Mouse (Mus musculus): ENCODE results near the gene Olfr153. TPM values are rescaled to one million over a fixed set of nuclear protein-coding genes. Genes with fewer than 3 reads are reported as not detected.
"Not testable (repeated sequence)": the region's sequence is repeated elsewhere in the genome, so short reads cannot be mapped to it uniquely, and the experiment has no call there.

Gene Olfr153
- polyA plus RNA-seq (2015; fragmentation: Nextera tagmentation; extraction: Ambion mirVana): not detected in 2 replicates

GRCm38 (mm10) chr2:87531496-87531895 lies at the start of gene Olfr153:
Gene Olfr153 (plus strand): TSS chr2:87531796.
- no peak within 1 kb of the TSS for H3K9ac ChIP-seq (replicated peaks)
- no peak for ATAC-seq (replicated peaks)
- H3K4me3 ChIP-seq: no peak within 1 kb of the TSS
- no peak within 1 kb of the TSS for H3K4me2 ChIP-seq (replicated peaks)
- H3K4me1 ChIP-seq: no peaks in the 10 kb centered on the region
- H3K27ac ChIP-seq (replicated peaks): no peak within 1 kb of the TSS
- no peaks in the 10 kb centered on the region for H3K27me3 ChIP-seq
- H3K36me3 ChIP-seq: no peaks in the 10 kb centered on the region
- no peaks in the 10 kb centered on the region for H3K9me3 ChIP-seq

- no peaks in the 10 kb centered on the region for H3K36me3 ChIP-seq
- no peaks in the 10 kb centered on the region for H3K4me1 ChIP-seq
- no peak overlapping the region for H3K4me2 ChIP-seq (replicated peaks)
- no peak overlapping the region for H3K4me3 ChIP-seq
- no peak for ATAC-seq (replicated peaks)
- H3K9me3 ChIP-seq: no peaks in the 10 kb centered on the region
- 61% methylated on average over 2 of the region's 2 CpGs for WGBS
- H3K9ac ChIP-seq (replicated peaks): no peak overlapping the region
- no peaks in the 10 kb centered on the region for H3K27me3 ChIP-seq
- no peak overlapping the region for H3K27ac ChIP-seq (replicated peaks)
Measured at GRCm38 (mm10) chr2:87482276-87482675, 49.3 kb upstream of the Olfr153 start.

DNA sequence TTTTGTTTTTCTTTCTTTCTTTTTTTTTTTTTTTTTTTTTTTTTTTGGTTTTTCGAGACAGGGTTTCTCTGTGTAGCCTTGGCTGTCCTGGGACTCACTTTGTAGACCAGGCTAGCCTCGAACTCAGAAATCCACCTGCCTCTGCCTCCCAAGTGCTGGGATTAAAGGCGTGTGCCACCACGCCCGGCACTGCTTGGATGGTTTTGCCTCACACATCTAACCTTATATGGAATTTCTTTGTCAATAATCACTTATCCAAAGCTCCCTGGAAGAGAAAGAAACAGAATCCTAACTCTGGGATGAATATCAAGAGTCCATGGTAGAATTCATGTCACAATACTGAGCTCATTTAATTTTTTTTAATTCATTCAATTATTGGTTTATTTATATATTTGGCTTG lies 34.6 kb upstream of the Olfr153 start, which contains the start of gene Pramel7:
TSS of gene Pramel7 (minus strand) at position 101 of the 400 bp plus-strand sequence.
- ATAC-seq (replicated peaks); H3K27ac ChIP-seq (replicated peaks); H3K4me2 ChIP-seq (replicated peaks); H3K9ac ChIP-seq (replicated peaks); H3K4me1 ChIP-seq; H3K4me3 ChIP-seq; H3K27me3 ChIP-seq; H3K9me3 ChIP-seq; H3K36me3 ChIP-seq: not testable (repeated sequence)
- WGBS: 84% methylated on average over 4 of the region's 5 CpGs

- WGBS: 86% methylated on average over 6 of the region's 6 CpGs
Measured at GRCm38 (mm10) chr2:87506265-87506664, 25.3 kb upstream of the Olfr153 start, which contains the start of gene Pramel6. Gene Pramel6 (plus strand): TSS chr2:87506565.

DNA sequence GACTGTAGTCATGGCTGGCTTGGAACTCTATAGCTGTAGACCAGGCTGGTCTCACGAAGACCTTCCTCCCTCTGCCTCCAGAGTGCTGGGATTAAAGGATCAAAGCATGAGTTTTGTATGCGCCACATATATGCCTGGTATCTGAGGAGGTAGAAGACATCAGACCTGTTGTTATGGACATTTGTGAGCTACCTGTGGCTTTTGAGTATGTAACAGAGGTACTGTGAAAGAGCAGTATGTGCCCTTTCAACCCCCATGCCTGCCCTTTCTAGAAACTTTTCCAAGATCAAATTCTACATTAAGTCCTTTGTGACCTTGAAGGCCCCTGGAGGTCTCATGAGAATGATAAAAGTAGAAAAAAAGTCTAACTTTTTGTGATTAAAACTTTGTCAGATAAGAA lies 16.6 kb upstream of the Olfr153 start:
- Histone ChIP-seq H3K9ac (replicated peaks) (no peak overlapping the region), H3K4me3 (no peak overlapping the region), H3K9me3 (no peaks in the 10 kb centered on the region), H3K27ac (replicated peaks) (no peak overlapping the region), H3K36me3 (no peaks in the 10 kb centered on the region), H3K27me3 (no peaks in the 10 kb centered on the region), H3K4me1 (no peaks in the 10 kb centered on the region), H3K4me2 (replicated peaks) (no peak overlapping the region)
- no peak for ATAC-seq (replicated peaks)
- 95% methylated on average over 2 of the region's 2 CpGs for WGBS

More at GRCm38 (mm10) chr2:87506265-87506664, 25.3 kb upstream of the Olfr153 start, which contains the start of gene Pramel6:
- H3K4me3 ChIP-seq: no peak within 1 kb of the TSS
- H3K27ac ChIP-seq (replicated peaks): no peak within 1 kb of the TSS
- H3K9ac ChIP-seq (replicated peaks): no peak within 1 kb of the TSS
- no peak for ATAC-seq (replicated peaks)
- no peaks in the 10 kb centered on the region for H3K4me1 ChIP-seq
- H3K36me3 ChIP-seq: no peaks in the 10 kb centered on the region
- no peak within 1 kb of the TSS for H3K4me2 ChIP-seq (replicated peaks)
- no peaks in the 10 kb centered on the region for H3K27me3 ChIP-seq
- no peaks in the 10 kb centered on the region for H3K9me3 ChIP-seq

GRCm38 (mm10) chr2:87515457-87516060 lies 16.0 kb upstream of the Olfr153 start:
- ATAC-seq (replicated peaks): no peak
- WGBS: 83% methylated on average over 8 of the region's 8 CpGs
- Histone ChIP-seq H3K4me2 (replicated peaks) (no peak overlapping the region), H3K27me3 (no peaks in the 10 kb centered on the region), H3K4me1 (no peaks in the 10 kb centered on the region), H3K9me3 (no peaks in the 10 kb centered on the region), H3K36me3 (no peaks in the 10 kb centered on the region), H3K4me3 (no peak overlapping the region), H3K9ac (replicated peaks) (no peak overlapping the region), H3K27ac (replicated peaks) (no peak overlapping the region)

GRCm38 (mm10) chr2:87516581-87516980 lies 15.0 kb upstream of the Olfr153 start:
- 91% methylated on average over 3 of the region's 3 CpGs for WGBS
- Histone ChIP-seq H3K4me1 (no peaks in the 10 kb centered on the region), H3K9me3 (no peaks in the 10 kb centered on the region), H3K9ac (replicated peaks) (no peak overlapping the region), H3K36me3 (no peaks in the 10 kb centered on the region), H3K4me3 (no peak overlapping the region), H3K27me3 (no peaks in the 10 kb centered on the region), H3K4me2 (replicated peaks) (no peak overlapping the region), H3K27ac (replicated peaks) (no peak overlapping the region)
- ATAC-seq (replicated peaks): no peak

DNA sequence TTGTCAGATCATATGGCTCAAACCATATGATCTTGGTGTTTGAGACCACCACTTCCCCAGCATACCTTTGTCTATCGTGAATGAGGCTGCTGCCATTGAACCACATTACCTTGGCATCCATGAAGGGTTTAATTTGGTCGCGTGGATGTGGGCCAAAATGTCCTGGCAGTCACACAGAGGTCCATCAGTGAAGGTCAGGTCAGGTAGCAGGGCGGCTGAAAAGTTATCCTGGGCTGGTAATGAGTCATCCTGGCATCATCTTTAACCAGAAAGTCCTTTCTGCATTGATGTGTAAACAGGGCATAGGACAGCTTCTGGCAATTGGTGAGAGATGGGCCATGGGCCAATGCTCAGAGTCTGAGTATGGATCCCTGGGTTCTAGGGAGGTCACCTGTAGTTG lies 10.9 kb upstream of the Olfr153 start:
- Histone ChIP-seq H3K4me3 (no peak overlapping the region), H3K4me2 (replicated peaks) (no peak overlapping the region), H3K4me1 (no peaks in the 10 kb centered on the region), H3K27me3 (no peaks in the 10 kb centered on the region), H3K9me3 (no peaks in the 10 kb centered on the region), H3K9ac (replicated peaks) (no peak overlapping the region), H3K36me3 (no peaks in the 10 kb centered on the region), H3K27ac (replicated peaks) (no peak overlapping the region)
- ATAC-seq (replicated peaks): no peak
- WGBS: 90% methylated on average over 4 of the region's 4 CpGs

DNA sequence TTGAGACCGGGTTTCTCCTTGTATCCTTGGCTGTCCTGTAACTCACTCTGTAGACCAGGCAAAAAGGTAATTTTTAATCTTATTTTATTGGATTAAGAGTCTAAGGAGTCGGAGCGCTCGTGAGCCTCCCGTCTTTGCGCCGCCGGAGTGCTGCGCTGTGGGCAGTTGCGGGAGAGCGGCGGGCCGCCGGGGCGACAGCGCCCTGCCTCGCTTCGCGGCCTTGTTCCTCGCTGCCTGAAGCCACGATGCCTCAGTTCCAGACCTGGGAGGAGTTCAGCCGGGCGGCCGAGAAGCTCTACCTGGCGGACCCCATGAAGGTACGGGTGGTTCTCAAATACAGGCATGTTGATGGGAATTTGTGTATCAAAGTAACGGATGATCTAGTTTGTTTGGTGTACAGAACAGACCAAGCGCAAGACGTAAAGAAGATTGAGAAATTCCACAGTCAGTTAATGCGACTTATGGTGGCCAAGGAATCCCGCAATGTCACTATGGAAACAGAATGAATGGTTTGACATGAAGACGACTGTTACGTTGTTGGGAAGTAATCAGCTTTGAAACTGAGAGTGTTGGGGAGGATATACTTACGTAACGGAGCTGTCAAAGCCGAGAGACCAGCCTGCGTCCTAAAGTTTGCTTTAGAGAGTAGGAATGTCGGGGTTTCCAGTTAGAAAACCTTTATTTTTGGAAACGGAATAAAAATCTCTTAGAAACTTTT lies 5.5 kb upstream of the Olfr153 start:
- H3K9ac ChIP-seq (replicated peaks); H3K27ac ChIP-seq (replicated peaks); H3K9me3 ChIP-seq; H3K36me3 ChIP-seq; H3K4me1 ChIP-seq; H3K27me3 ChIP-seq: not testable (repeated sequence)
- peak; percentile 81 for ATAC-seq (replicated peaks)
- WGBS: 31% methylated on average over 39 of the region's 39 CpGs
- H3K4me3 ChIP-seq: peak overlapping the region; percentile 27
- peak overlapping the region; percentile 41 for H3K4me2 ChIP-seq (replicated peaks)

DNA sequence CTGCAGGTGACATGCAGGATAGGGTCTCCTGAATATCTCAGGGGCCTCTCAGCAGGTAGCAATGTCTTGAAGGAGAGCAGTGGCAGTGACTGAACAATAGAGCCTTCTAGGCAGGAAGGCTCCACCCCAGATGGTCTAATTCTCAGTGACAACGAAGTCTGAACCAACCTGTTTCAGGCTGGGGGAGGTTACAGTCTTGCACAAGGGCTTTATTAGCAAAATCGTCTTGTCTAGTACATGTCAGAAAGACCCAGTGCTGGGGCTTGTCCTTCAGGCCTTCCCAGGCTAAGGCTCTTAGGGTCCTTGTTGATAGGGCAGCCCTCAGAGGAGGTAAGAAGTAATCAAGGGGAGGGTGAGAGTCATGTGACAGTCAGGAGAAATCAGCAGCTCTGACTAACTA lies 3.2 kb downstream of the Olfr153 start:
- H3K9me3 ChIP-seq: no peaks in the 10 kb centered on the region
- no peaks in the 10 kb centered on the region for H3K27me3 ChIP-seq
- 58% methylated on average over 2 of the region's 2 CpGs for WGBS
- no peak for ATAC-seq (replicated peaks)
- H3K36me3 ChIP-seq: no peaks in the 10 kb centered on the region
- H3K9ac ChIP-seq (replicated peaks): no peak overlapping the region
- H3K4me3 ChIP-seq: no peak overlapping the region
- H3K4me2 ChIP-seq (replicated peaks): no peak overlapping the region
- no peaks in the 10 kb centered on the region for H3K4me1 ChIP-seq
- no peak overlapping the region for H3K27ac ChIP-seq (replicated peaks)

DNA sequence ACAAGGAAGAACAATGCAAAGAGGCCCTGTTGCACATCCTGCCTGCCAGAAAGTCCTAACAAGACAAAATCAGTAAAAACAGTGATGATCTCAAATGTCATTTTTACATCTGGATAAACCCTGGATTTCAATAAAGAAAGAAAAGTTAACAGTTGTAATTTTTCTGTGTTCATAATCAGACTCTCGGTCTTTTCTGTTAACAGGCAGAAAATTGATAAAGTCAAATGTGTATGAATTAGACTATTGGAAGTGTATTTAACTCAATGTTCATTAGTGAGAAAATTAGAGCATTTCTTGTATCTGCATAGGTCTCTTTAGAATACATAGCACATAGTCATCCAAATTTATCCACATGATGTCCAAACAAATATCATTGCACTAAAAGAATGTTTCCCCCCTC lies 13.8 kb downstream of the Olfr153 start, which contains the start of gene Olfr1128:
TSS of gene Olfr1128 (minus strand) at position 101 of the 400 bp plus-strand sequence.
- WGBS: 90% methylated on average over 1 of the region's 1 CpGs
- H3K9ac ChIP-seq (replicated peaks): no peak within 1 kb of the TSS
- H3K9me3 ChIP-seq: no peaks in the 10 kb centered on the region
- H3K4me2 ChIP-seq (replicated peaks): no peak within 1 kb of the TSS
- no peak within 1 kb of the TSS for H3K4me3 ChIP-seq
- H3K36me3 ChIP-seq: no peaks in the 10 kb centered on the region
- H3K4me1 ChIP-seq: no peaks in the 10 kb centered on the region
- H3K27me3 ChIP-seq: no peaks in the 10 kb centered on the region
- H3K27ac ChIP-seq (replicated peaks): no peak within 1 kb of the TSS
- no peak for ATAC-seq (replicated peaks)

- H3K27me3 ChIP-seq; H3K27ac ChIP-seq (replicated peaks); H3K9ac ChIP-seq (replicated peaks); H3K36me3 ChIP-seq; H3K4me2 ChIP-seq (replicated peaks); H3K4me3 ChIP-seq; H3K4me1 ChIP-seq; H3K9me3 ChIP-seq; ATAC-seq (replicated peaks): not testable (repeated sequence)
- WGBS: 76% methylated on average over 1 of the region's 1 CpGs
Measured at GRCm38 (mm10) chr2:87573602-87574001, 42.0 kb downstream of the Olfr153 start, which contains the start of gene Olfr1129. Gene Olfr1129 (plus strand): TSS chr2:87573902.
